Mouse (Mus musculus) CD4-positive naive resting alpha-beta T cell, adult 57 days (primary cell): ENCODE data around the gene Ctbp2. TPM values are rescaled to one million over a fixed set of nuclear protein-coding genes. Genes with fewer than 3 reads are reported as not detected.

Source experiments
- total RNA-seq: library from RNA; stranded (reverse); gene quantifications from one replicate; pipeline ENCODE4 v1.2.4, GENCODE M21; 2023

Ctbp2 gene
- 1.5 TPM for total RNA-seq

DNA sequence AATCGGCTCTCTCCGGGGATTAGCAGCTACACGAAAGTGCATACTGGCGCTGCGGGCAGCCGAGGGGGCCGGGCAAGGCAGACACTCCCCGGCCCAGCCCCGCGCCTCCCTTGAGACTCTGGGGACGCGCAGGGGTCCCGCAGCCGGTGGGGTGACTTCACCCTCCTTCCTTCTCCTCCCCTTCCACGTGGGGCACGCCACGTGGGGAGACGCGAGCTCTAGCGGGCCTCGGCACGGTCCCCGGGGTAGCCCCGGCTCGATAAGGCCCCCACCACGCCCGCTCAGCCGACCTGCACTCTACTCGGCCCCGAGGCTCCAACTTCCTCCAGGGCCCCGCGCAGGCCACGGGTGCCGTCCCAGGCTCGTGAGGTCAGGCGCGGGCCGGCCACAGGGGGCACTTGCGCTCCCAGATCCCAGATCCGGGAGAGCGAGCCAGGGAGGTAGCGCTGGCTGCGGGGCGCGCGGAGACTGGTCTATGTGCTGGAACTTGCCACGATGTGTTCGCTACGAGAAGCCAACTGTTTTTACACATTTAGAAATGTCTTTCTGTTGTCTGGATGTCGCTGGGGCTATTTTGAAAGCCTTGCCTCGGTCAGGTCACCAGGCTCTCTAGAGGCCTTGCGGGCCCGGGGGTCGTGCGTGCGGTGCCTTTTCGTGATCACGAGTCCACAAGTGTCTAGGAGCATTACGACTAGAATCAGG is at the start of gene Ctbp2:
TSS of gene Ctbp2 (minus strand) at position 356 of the 702 bp plus-strand sequence.

DNA sequence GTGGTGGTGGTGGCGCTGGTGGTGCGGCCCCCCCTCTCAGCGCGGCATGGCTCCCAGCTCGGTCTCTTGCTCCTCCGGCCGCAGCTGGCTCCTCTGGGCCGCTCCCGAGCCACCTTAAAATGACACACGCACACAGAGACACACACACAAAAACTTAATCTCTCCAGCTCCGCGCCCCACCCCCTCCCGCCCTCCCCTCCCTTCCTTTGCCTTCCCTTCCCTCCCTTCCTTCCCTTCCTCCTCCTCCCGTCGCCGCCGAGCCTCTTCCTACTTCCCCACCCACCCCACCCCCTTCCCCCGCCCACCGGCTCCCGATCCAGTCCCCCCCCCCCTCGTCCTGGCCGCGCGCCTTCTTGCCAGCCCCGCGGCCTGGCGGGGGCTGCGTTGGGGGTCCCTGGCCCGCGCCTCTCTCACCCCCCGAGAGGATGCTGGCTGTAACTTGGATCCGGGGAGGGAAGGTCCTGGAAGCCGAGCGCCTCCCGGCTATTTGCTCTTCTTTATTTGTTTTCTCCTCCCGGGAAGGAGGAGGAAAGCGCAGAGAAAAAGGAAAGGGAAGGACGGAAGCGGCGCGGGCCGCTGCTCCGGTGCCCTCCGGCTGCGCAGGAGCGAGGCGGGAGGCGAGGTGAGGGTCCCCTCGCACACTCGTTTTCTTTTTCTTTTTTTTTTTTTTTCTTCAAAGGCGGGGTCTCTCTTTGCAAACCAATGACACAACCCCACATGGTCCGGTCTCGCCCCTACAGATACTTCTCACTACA is 733 bp downstream of the Ctbp2 start, which contains the start of gene Fgfr2:
TSS of gene Fgfr2 (minus strand) at position 107 of the 755 bp plus-strand sequence.

Other genes starting within 250 kb of the Ctbp2 start
- 37.5 TPM for gene Zranb1, start 193.2 kb downstream of the Ctbp2 start, total RNA-seq
- gene Fgfr2, start 1.0 kb downstream of the Ctbp2 start, total RNA-seq, result not detected